Mouse (Mus musculus): ENCODE measurements around the gene Gm14325. TPM values are rescaled to one million over a fixed set of nuclear protein-coding genes. Genes with fewer than 3 reads are reported as not detected.

The Gm14325 gene
- 0.18 TPM in 1 of 2 replicates, not detected in the other for polyA plus RNA-seq (2012; ENCODE audit: low replicate concordance)

DNA sequence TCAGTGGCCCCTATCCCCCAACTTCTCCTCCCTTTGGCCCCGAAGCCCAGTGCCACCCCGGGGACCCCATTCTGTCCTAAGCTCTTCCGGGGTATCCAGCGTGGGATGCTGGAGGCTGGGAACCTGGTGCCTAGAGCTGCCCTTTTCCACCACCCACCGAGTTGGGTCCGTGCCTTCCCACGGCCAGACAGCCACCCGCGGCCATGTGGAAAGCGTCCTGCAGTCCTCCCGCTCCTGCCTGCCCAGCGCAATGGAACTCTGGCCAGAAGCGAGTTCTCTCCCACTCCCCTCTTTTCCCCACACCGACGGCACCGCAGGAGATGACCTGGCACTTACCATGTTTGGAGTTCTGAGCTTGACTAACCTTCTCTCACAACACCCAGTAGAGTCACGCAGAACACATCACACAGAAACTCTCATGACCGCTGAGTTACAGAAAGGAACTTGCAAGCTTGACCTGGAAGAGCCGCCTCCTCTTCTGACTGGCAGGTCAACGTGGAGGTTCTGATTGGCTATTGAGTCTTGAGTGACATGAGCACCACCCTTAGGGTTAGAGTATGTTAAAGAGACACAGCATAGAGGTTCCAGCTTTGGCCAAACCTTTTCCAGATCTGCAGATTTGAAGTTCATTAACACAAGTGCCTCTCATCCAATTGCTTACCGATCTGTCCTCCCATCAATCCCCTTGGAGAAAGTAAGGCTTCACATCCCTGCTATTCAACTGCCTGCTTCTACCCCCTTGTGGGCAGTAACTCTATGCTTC, at the start of gene Gm14325:
Gene Gm14325 (minus strand): TSS at position 436 of the 763 bp plus-strand sequence.

Other genes with a start within 250 kb of the Gm14325 start
- 0.78 TPM in 1 of 2 replicates, not detected in the other for gene Gm14322, start 81.0 kb downstream of the Gm14325 start, polyA plus RNA-seq (2012; ENCODE audit: low replicate concordance)
- gene Gm14327, start 56.8 kb upstream of the Gm14325 start, polyA plus RNA-seq (2012; ENCODE audit: low replicate concordance), result not detected in 2 replicates
- gene Zfp972, start 85.3 kb upstream of the Gm14325 start, polyA plus RNA-seq (2012; ENCODE audit: low replicate concordance), result not detected in 2 replicates
- gene Gm14326, start 117.0 kb upstream of the Gm14325 start, polyA plus RNA-seq (2012; ENCODE audit: low replicate concordance), result 0.25 and 0.88 TPM in 2 replicates
- 1.1 and 1.2 TPM in 2 replicates for gene Zfp971, start 182.9 kb upstream of the Gm14325 start, polyA plus RNA-seq (2012; ENCODE audit: low replicate concordance)
- 0.68 TPM in 1 of 2 replicates, not detected in the other for gene Zfp931, start 238.1 kb upstream of the Gm14325 start, polyA plus RNA-seq (2012; ENCODE audit: low replicate concordance)